Mouse (Mus musculus) left cerebral cortex, postnatal 10 days (tissue): Measurements from ENCODE around the gene Mark3. TPM values are rescaled to one million over a fixed set of nuclear protein-coding genes. Genes with fewer than 3 reads are reported as not detected.
A peak's percentile ranks its signal among the peaks of the same experiment; 100 is the strongest.

ENCODE experiments used
- DNase-seq, 2 experiments: peaks; one replicate each; pipeline ENCODE4 v3.0.0; 2021 to 2022; ENCODE audit warnings: low spot score in 2 of 2, mixed read lengths in 1 of 2; ENCODE audit errors: extremely low spot score in 1 of 2
- intact Hi-C: fragments of 180-260 bp; cut with DNase I; formaldehyde crosslinking; loops from one replicate; pipeline ENCODE4 v1.15.1; 2025
- total RNA-seq, 2 experiments: library from RNA; stranded (reverse); gene quantifications; 2 replicates each; pipeline ENCODE4 v1.2.3; 2021

The Mark3 gene
- total RNA-seq, 2 experiments from 2014 or later = 132 to 137 TPM

DNA sequence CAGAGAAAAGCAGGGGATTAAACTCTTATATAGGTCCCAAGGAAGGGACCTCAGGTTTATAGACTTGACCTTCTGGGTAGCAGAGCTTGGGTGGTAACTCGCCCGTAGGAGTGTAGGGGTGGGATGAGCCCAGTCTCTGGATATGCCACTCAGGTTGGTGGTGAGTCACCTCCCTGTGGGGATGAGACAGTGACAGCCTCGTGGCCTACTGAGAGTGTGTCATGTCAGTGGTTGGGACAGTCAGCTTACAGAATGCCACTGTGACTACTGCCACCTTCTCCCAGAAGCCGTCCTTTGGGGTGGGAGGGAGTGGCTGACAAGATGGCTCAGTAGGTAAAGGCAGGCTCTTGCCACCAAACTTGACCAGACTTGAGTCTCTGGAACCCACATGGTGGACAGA lies 112.1 kb downstream of the Mark3 start:
- intact Hi-C loops = no loop called here
- DNase-seq = peak in 1 of 2 experiments; percentile 20

GRCm38 (mm10) chr12:111687350-111688068 lies 113.2 kb downstream of the Mark3 start:
- intact Hi-C loops = no loop called here
- DNase-seq = peak in 1 of 2 experiments; percentile 87

- peak in 1 of 2 experiments; percentile 52 for DNase-seq
- intact Hi-C loops = no loop called here
Observed at GRCm38 (mm10) chr12:111688069-111688428, 113.7 kb downstream of the Mark3 start.

- intact Hi-C loops = no loop called here
Observed at GRCm38 (mm10) chr12:111689426-111689825, 115.1 kb downstream of the Mark3 start.

DNA sequence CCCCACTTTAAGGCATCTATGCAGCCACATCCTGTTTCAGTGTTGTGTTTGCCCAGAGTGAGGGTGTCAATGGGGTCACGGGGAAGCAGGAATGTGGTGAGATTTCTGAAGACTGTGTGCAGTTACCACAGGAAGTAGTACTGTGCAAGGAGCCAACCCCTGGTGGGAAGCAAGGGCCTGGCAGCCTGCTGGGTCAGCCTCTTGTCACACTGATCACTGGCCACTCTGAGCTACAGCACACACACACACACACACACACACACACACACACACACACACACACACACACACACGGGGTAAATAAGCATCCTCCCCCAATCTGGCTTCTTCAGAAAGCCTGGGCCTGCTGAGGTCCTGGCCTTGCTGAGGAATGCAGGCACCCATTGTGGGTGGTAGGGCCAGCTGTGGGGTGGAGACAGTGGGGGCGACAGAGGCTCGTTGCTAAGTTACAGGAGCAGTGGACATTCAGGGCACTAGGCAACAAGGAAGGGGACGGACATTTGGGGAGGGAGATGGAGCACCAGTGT lies 117.1 kb downstream of the Mark3 start:
- peak in 1 of 2 experiments; percentile 86 for DNase-seq

More at GRCm38 (mm10) chr12:111689426-111689825, 115.1 kb downstream of the Mark3 start:
- DNase-seq = peak in 1 of 2 experiments; percentile 49

GRCm38 (mm10) chr12:111692899-111693298 lies 118.6 kb downstream of the Mark3 start:
- DNase-seq = no peak
- intact Hi-C loops = no loop called here

More for the DNA sequence above, 117.1 kb downstream of the Mark3 start:
- intact Hi-C loops = no loop called here

DNA sequence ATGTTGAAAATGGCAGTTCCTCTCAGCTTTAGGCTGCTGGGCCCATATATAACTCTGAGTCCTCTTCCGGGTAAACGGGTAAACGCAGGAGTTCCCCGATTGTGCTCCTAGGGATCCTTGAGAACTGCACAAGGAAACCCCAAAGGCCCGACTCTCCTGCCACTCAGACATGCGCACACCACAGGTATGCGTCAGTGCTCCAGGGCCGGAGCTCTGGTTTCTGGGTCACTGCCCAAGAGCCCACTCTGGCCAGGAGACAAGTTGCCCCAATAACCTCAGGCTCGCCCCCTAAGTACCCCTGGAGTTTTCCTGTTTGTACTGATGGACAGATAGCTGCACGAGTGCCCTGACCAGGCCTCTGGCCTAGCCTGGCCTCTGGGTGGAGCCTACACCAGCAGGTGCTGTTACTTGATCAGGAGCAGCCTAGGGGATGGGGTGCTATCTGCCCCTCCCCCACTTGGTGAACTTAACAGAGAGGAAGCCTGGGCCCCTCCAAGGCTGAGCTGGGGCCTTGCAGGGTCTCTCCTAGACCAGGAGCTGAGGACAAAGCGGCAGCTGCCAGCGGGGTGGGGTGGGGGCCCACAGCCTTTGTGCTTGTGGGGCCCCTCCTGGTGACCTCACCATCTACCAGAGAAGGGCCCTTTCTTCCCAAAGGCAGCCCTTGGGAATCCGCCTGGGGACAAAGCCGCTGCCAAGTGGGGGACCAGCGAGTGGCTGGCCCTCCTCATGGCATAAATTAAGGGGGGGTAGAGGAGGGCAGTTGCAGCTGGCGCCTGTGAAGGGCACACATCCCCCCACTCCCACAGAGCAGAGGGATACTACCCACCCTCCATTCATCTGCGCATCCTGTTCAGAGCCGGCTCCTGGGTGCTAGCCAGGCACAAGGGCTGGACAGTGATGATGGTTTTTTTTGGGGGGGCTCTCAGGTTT lies 119.3 kb downstream of the Mark3 start:
- DNase-seq = peak; percentile 77 to 85
- intact Hi-C loops = no loop called here

DNA sequence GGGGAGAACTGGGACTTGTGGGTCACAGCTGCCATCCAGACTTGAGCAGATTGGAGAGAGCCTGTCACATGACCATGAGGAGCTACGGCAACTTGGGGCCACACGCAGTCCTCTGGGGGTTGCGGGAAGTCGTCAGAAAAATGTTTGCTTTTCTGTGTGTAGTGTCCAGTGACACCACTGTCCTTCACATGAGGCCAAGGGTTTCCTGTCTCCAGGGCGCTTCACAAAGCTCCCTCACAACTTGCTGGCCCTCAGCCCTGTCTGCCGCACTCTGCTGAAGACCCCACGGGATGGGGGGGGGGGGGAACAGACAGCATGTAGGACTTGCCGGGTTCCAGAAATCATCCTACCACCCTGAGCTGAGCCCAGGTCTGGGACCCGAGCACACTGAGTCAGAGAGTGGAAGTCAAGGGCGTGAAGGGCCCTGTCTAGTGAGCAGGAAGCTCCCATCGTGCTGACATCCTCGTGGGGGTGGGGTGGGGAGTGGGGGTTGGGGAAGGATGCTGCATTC lies 120.0 kb downstream of the Mark3 start:
- intact Hi-C loops = no loop called here
- peak in 1 of 2 experiments; percentile 66 for DNase-seq

DNA sequence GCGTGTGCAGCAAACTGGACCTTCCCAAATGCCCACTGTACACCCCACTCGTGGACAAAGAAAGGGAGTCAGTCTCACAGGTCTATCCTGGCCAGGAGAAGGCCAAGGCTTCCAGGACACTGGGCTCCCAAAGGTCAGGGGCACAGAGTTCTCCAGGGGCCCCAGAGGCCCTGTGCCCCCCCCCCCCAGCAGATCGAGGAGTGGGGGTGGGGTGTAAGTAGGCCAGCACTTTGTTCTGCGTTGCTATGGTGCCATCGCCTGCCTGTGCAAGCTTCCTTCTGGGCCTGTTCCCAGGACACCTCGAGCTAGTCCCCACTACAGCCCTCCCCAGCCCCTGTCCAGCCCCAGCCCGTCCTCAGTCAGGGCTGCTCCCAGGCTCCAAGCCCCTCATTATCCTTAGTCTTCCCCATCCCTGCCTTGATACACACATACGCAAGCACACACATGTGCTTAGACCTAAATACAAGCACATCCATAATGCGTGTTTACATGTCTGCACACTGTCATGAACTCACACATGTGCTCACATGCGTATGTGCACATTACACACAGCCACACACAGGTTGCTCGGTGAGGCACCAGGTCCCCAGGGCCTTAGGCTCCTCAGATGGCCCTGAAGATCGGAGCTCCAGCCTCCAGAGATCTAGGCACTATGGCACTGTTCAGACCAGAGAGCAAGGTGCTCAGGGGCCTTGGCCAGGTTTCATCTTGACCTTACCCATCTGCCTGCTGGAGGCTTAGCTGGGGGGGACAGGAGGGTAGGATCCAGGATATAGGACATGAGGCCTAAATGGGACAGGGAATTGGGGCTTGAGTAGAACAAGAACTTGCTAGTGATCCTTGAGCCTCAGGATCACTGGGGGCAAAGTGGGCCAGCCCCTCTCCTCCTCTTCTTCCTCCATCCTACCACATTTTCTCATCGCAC lies 120.8 kb downstream of the Mark3 start:
- intact Hi-C loops = loop anchor here (5.0 kb wide), 1 partner anchor 43 kb away; no protein-coding TSS in a partner anchor
- peak; percentile 75 to 80 for DNase-seq

DNA sequence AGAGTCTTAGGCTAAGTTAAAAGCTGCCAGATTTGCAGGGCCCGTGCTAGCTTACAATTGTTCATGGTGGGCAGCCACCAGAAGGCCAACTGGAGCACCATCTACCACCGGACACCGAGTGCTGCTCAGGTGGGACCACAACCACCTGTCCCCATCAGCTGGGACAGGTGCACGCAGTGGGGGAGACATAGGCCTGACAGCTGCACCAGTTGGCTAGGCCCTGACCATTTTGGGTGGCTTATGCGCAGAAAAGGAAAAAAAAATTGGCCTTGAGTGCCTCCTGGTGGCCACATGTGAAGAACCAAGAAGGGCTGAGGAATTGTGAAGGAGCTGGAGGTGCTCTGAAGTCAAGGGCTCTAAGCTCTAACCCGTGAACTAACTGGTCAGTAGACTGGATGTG lies 121.9 kb downstream of the Mark3 start:
- intact Hi-C loops = loop anchor here (1.0 to 5.0 kb wide), 2 partner anchors 28 to 44 kb away; no protein-coding TSS in a partner anchor

DNA sequence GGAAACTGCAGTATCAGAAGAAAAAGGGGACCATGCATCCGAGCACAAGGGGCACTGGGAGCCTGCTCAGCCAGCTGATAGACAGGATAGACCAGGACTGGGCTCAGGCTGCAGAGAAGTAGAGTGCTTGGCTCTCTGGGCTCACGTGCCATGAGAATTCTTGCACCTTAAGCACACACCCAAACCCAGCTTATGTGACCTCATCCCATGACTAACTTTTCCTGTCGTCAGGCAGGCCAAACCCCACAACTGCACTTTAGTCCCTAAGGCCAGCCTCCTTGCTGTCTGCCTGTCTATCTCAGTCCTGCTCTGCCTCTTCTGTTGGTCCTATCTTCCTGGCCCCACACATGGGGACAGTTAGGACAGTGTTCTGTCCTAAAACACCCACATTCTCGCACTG lies 123.4 kb downstream of the Mark3 start:
- intact Hi-C loops = loop anchor here (5.0 kb wide), 1 partner anchor 45 kb away; no protein-coding TSS in a partner anchor
- no peak for DNase-seq

More for the DNA sequence above, 121.9 kb downstream of the Mark3 start:
- peak; percentile 71 to 81 for DNase-seq

DNA sequence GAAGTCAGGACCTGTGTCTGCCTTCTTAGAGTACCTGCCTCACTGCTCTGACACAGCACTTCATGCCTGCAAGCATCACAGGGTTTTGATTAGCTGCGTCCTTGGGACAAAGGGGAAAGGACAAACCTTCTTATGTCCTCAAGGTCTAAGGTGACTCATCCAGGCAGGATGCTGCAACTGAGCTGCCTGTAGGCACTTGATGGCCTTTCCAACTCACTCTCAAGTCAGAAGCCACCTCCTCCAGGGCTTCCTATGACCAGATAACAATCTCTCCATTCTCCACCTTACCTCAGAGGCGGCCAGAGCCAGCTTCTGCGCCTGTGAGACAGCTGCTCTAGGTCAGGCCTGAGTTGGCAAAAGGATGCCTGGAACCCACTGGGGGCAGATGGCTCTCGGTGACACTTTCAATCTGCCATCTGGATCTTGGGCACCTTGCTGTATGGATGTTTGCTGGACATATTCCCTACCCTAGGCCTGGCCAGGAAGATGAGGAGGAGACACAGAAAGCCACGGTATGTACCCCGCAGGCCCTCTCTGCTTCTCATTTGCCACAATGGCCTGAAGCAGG lies 124.1 kb downstream of the Mark3 start:
- intact Hi-C loops = loop anchor here (5.0 kb wide), 1 partner anchor 46 kb away; no protein-coding TSS in a partner anchor
- no peak for DNase-seq

- DNase-seq = no peak
- intact Hi-C loops = loop anchor here (5.0 kb wide), 1 partner anchor 47 kb away; no protein-coding TSS in a partner anchor
Observed at GRCm38 (mm10) chr12:111699542-111699941, 125.2 kb downstream of the Mark3 start.

- intact Hi-C loops = no loop called here
- no peak for DNase-seq
Observed at GRCm38 (mm10) chr12:111700920-111701458, 126.7 kb downstream of the Mark3 start.

- intact Hi-C loops = no loop called here
- no peak for DNase-seq
Observed at GRCm38 (mm10) chr12:111703301-111703700, 129.0 kb downstream of the Mark3 start.

DNA sequence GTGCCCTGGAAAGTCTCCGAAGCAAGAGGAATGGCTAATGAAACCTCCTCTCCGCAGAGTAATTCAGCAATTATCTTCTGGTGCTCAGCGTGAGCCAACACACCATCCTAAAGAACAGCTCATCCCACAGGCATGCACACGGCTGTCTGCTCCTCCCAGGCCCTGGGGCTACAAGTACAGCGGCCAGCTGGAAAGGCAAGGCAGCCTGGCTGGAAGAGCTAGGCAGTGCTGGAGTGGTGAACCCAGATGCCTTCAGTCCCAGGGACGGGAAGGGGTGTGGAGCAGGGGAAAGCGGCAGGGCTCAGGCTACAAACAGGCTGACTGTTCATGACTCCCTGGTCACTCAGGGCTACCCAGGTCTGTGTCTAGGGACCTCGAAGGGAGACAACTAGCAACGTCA lies 130.3 kb downstream of the Mark3 start:
- intact Hi-C loops = no loop called here
- peak in 1 of 2 experiments; percentile 71 for DNase-seq
